ENCODE assay signal across 8 mouse cellular contexts in genomic region chr8:70790846-70791245, GRCm38 (mm10). TPM values are rescaled to one million over a fixed set of nuclear protein-coding genes. Genes with fewer than 3 reads are reported as not detected.
A peak's percentile ranks its signal among the peaks of the same experiment; 100 is the strongest.
DNase-seq lines count a peak whose midpoint lies in the region; ATAC-seq and TF ChIP-seq lines count a peak whose summit lies in the region.

No protein-coding gene starts in this region.

- H3K27me3 ChIP-seq in megakaryocyte, embryonic 14.5 days (replicated peaks) = no peaks in the 10 kb centered on the region
- no peaks in the 10 kb centered on the region for H3K27me3 ChIP-seq in intestine, postnatal 0 days (replicated peaks; ENCODE audit: control insufficient read depth, insufficient read depth, low read length)
- no peaks in the 10 kb centered on the region for H3K27me3 ChIP-seq in small intestine, adult 2 months (ENCODE audit: control insufficient read depth, insufficient read depth, low read length)

- no peak for ATAC-seq in megakaryocyte, adult 5-6 weeks (ENCODE audit: poor library complexity, severe bottlenecking)
- ATAC-seq in intestine, postnatal 0 days = no peak

- H3K9me3 ChIP-seq in megakaryocyte, embryonic 14.5 days = no peaks in the 10 kb centered on the region
- H3K9me3 ChIP-seq in intestine, postnatal 0 days (ENCODE audit: control insufficient read depth) = no peaks in the 10 kb centered on the region

- H3K27ac ChIP-seq in intestine, postnatal 0 days (ENCODE audit: low read depth, low read length) = no peak overlapping the region
- H3K27ac ChIP-seq in small intestine, adult 2 months (ENCODE audit: insufficient read depth, low read depth, low read length) = no peak overlapping the region

- peak overlapping the region; percentile 58; the same call in 1 of the 2 replicates for H3K9ac ChIP-seq in intestine, postnatal 0 days (ENCODE audit: low read depth, low read length)

- H3K4me1 ChIP-seq in megakaryocyte, embryonic 14.5 days = peaks cover 84% of the 10 kb centered on the region
- peaks cover 10% of the 10 kb centered on the region; the same call in 1 of the 2 replicates for H3K4me1 ChIP-seq in intestine, postnatal 0 days (replicated peaks; ENCODE audit: control insufficient read depth, insufficient read depth, low read length)
- peaks cover 41% of the 10 kb centered on the region for H3K4me1 ChIP-seq in small intestine, adult 2 months (ENCODE audit: control insufficient read depth, insufficient read depth, insufficient read length, low read length)

- peaks cover 91% of the 10 kb centered on the region for H3K36me3 ChIP-seq in megakaryocyte, embryonic 14.5 days (replicated peaks; ENCODE audit: low read length)
- peaks cover 31% of the 10 kb centered on the region for H3K36me3 ChIP-seq in intestine, postnatal 0 days (ENCODE audit: control insufficient read depth, insufficient read depth)
- H3K36me3 ChIP-seq in small intestine, adult 2 months (ENCODE audit: control insufficient read depth, insufficient read depth, low read length) = peaks cover 23% of the 10 kb centered on the region

- H3K4me2 ChIP-seq in intestine, postnatal 0 days (replicated peaks; ENCODE audit: low read depth) = peak overlapping the region; percentile 67

- 46% methylated on average over 8 of the region's 8 CpGs for WGBS in intestine, postnatal 0 days
- WGBS in small intestine, adult 2 months = 58% methylated on average over 8 of the region's 8 CpGs

- no peak for TF ChIP-seq CTCF in intestine, postnatal 0 days (IDR thresholded peaks at IDR 0.05; ENCODE audit: low read depth)
- TF ChIP-seq CTCF in small intestine, adult 2 months (IDR thresholded peaks at IDR 0.05; ENCODE audit: extremely low read depth, insufficient read length, insufficient replicate concordance, low read depth, low read length) = no peak

- TF ChIP-seq POLR2A in small intestine, adult 2 months (IDR thresholded peaks at IDR 0.05; ENCODE audit: low read depth, low read length) = no peak

- DNase-seq in cerebellum, adult 9-11 months = peak; percentile 60
- no peak for DNase-seq in cerebellum, adult 18-20 months
- no peak for DNase-seq in urinary bladder, adult 18-20 months (ENCODE audit: low spot score in 2 of 2)
- no peak for DNase-seq in urinary bladder, adult 2 months (ENCODE audit: low spot score)

- peak overlapping the region; percentile 92 for H3K4me3 ChIP-seq in megakaryocyte, embryonic 14.5 days (replicated peaks)
- H3K4me3 ChIP-seq in intestine, postnatal 0 days (ENCODE audit: low read depth, low read length) = no peak overlapping the region; the same call in 1 of the 2 replicates
- peak overlapping the region; percentile 70 for H3K4me3 ChIP-seq in small intestine, adult 2 months (ENCODE audit: low read depth, low read length)

RNA-seq across cellular contexts. Expression of gene Mast3, which starts 14.0 kb away (rescaled TPM):
- 370 and 778 TPM in 2 replicates for polyA plus RNA-seq in megakaryocyte, embryonic 14.5 days (2012; ENCODE audit: insufficient read depth, low replicate concordance)
- 56.2 and 65.4 TPM in 2 replicates for total RNA-seq in megakaryocyte, adult 5-6 weeks (2015)
- total RNA-seq in megakaryocyte, adult 5-6 weeks (2017) = 14.4 and 24.6 TPM in 2 replicates
- 4.4 and 7.2 TPM in 2 replicates for polyA plus RNA-seq in intestine, postnatal 0 days (2015; fragmentation: Nextera tagmentation; extraction: Ambion mirVana)
- polyA plus RNA-seq in small intestine, adult 2 months (2012; rRNA removed) = 63.9 and 71.9 TPM in 2 replicates
- 19.5 and 19.7 TPM in 2 replicates for polyA plus RNA-seq in urinary bladder, adult 2 months (2012; rRNA removed)

RNA-seq across cellular contexts. Expression of gene Pik3r2, which starts 14.3 kb away (rescaled TPM):
- 51.5 and 59.4 TPM in 2 replicates for polyA plus RNA-seq in megakaryocyte, embryonic 14.5 days (2012; ENCODE audit: insufficient read depth, low replicate concordance)
- total RNA-seq in megakaryocyte, adult 5-6 weeks (2015) = 4.6 and 5.0 TPM in 2 replicates
- total RNA-seq in megakaryocyte, adult 5-6 weeks (2017) = 14.7 and 14.9 TPM in 2 replicates
- 37.4 and 41.0 TPM in 2 replicates for polyA plus RNA-seq in intestine, postnatal 0 days (2015; fragmentation: Nextera tagmentation; extraction: Ambion mirVana)
- polyA plus RNA-seq in small intestine, adult 2 months (2012; rRNA removed) = 129 and 414 TPM in 2 replicates
- polyA plus RNA-seq in urinary bladder, adult 2 months (2012; rRNA removed) = 57.3 and 66.0 TPM in 2 replicates

RNA-seq across cellular contexts. Expression of gene Il12rb1, which starts 17.4 kb away (rescaled TPM):
- polyA plus RNA-seq in megakaryocyte, embryonic 14.5 days (2012; ENCODE audit: insufficient read depth, low replicate concordance) = 10.8 and 11.1 TPM in 2 replicates
- 0.80 and 1.5 TPM in 2 replicates for total RNA-seq in megakaryocyte, adult 5-6 weeks (2015)
- 0.07 and 1.7 TPM in 2 replicates for total RNA-seq in megakaryocyte, adult 5-6 weeks (2017)
- polyA plus RNA-seq in intestine, postnatal 0 days (2015; fragmentation: Nextera tagmentation; extraction: Ambion mirVana) = 0.29 and 0.31 TPM in 2 replicates
- polyA plus RNA-seq in small intestine, adult 2 months (2012; rRNA removed) = 2.5 and 5.4 TPM in 2 replicates
- polyA plus RNA-seq in urinary bladder, adult 2 months (2012; rRNA removed) = 0.58 and 0.94 TPM in 2 replicates

RNA-seq across cellular contexts. Expression of gene Mpv17l2, which starts 30.1 kb away (rescaled TPM):
- polyA plus RNA-seq in megakaryocyte, embryonic 14.5 days (2012; ENCODE audit: insufficient read depth, low replicate concordance) = 99.7 and 186 TPM in 2 replicates
- 34.4 and 44.7 TPM in 2 replicates for total RNA-seq in megakaryocyte, adult 5-6 weeks (2015)
- total RNA-seq in megakaryocyte, adult 5-6 weeks (2017) = 8.4 and 15.9 TPM in 2 replicates
- 76.3 and 80.6 TPM in 2 replicates for polyA plus RNA-seq in intestine, postnatal 0 days (2015; fragmentation: Nextera tagmentation; extraction: Ambion mirVana)
- 190 and 222 TPM in 2 replicates for polyA plus RNA-seq in small intestine, adult 2 months (2012; rRNA removed)
- polyA plus RNA-seq in urinary bladder, adult 2 months (2012; rRNA removed) = 38.2 and 41.9 TPM in 2 replicates

RNA-seq across cellular contexts. Expression of gene Rab3a, which starts 36.4 kb away (rescaled TPM):
- 7.8 and 38.4 TPM in 2 replicates for polyA plus RNA-seq in megakaryocyte, embryonic 14.5 days (2012; ENCODE audit: insufficient read depth, low replicate concordance)
- total RNA-seq in megakaryocyte, adult 5-6 weeks (2015) = 3.3 and 5.8 TPM in 2 replicates
- total RNA-seq in megakaryocyte, adult 5-6 weeks (2017) = 2.1 and 5.1 TPM in 2 replicates
- 18.8 and 19.5 TPM in 2 replicates for polyA plus RNA-seq in intestine, postnatal 0 days (2015; fragmentation: Nextera tagmentation; extraction: Ambion mirVana)
- 14.9 and 26.3 TPM in 2 replicates for polyA plus RNA-seq in small intestine, adult 2 months (2012; rRNA removed)
- polyA plus RNA-seq in urinary bladder, adult 2 months (2012; rRNA removed) = 34.1 and 35.3 TPM in 2 replicates
